Mouse (Mus musculus) limb, embryonic 11.5 days (tissue): ENCODE data around the gene Atg101. TPM values are rescaled to one million over a fixed set of nuclear protein-coding genes. Genes with fewer than 3 reads are reported as not detected.
A peak's percentile ranks its signal among the peaks of the same experiment; 100 is the strongest.

Source experiments
- ATAC-seq: fragments of 200-750 bp; cut with Nextera tagmentation; 2 replicates; pipeline ENCODE4 v1.8.0; 2017; ENCODE audit warnings: low read depth; ENCODE audit not compliant: insufficient number of reproducible peaks, low FRiP score, low TSS enrichment
- DNase-seq: peaks from one replicate; pipeline ENCODE4 v3.0.0-alpha.2; 2015; ENCODE audit warnings: low spot score
- H3K27ac ChIP-seq: fragments of 300-500 bp; sonication (generic); replicated peaks from 2 replicates; pipeline ENCODE4 v1.5.1; 2014; ENCODE audit warnings: low read depth, mild to moderate bottlenecking, low read length
- H3K27me3 ChIP-seq: fragments of 300-500 bp; sonication (generic); 2 replicates; pipeline ENCODE4 v1.6.1; 2014; ENCODE audit warnings: mild to moderate bottlenecking, low read length, mixed read lengths; ENCODE audit not compliant: control insufficient read depth, insufficient read depth
- H3K36me3 ChIP-seq: fragments of 300-500 bp; sonication (generic); 2 replicates; pipeline ENCODE4 v1.6.1; 2014; ENCODE audit warnings: mild to moderate bottlenecking, low read length, moderate library complexity, mixed read lengths; ENCODE audit not compliant: control insufficient read depth, insufficient read depth
- H3K4me1 ChIP-seq: fragments of 300-500 bp; sonication (generic); 2 replicates; pipeline ENCODE4 v1.6.1; 2014; ENCODE audit warnings: low read length, mixed read lengths; ENCODE audit not compliant: control insufficient read depth, insufficient read depth
- H3K4me2 ChIP-seq: fragments of 300-500 bp; sonication (generic); 2 replicates; pipeline ENCODE4 v1.6.1; 2014; ENCODE audit warnings: low read depth, mild to moderate bottlenecking, moderate library complexity; ENCODE audit not compliant: severe bottlenecking
- H3K4me3 ChIP-seq: fragments of 300-500 bp; sonication (generic); 2 replicates; pipeline ENCODE4 v1.5.1; 2014; ENCODE audit warnings: low read depth, low read length
- H3K9ac ChIP-seq: fragments of 300-500 bp; sonication (generic); 2 replicates; pipeline ENCODE4 v1.6.1; 2014; ENCODE audit warnings: mild to moderate bottlenecking, low read length
- H3K9me3 ChIP-seq: fragments of 300-500 bp; sonication (generic); 2 replicates; pipeline ENCODE4 v1.6.1; 2016; ENCODE audit warnings: low read length; ENCODE audit not compliant: control insufficient read depth
- WGBS: fragments of 180-500 bp; shearing (Covaris S2); extraction: QIAGEN DNeasy Blood & Tissue Kit; methylation state at CpG from one replicate; pipeline ENCODE4 v1.1.7; 2014; 5-methylcytosine and 5-hydroxymethylcytosine counted together
- polyA plus RNA-seq: library from polyadenylated mRNA; unstranded; fragments of >200 nt; fragmentation: Nextera tagmentation; extraction: Ambion mirVana; gene quantifications from 2 replicates; pipeline ENCODE4 v1.2.1, GENCODE M21; 2014

Gene Atg101
- polyA plus RNA-seq, 1 experiment from 2014 or later, result 73.1 TPM

- Histone ChIP-seq H3K4me1 (peaks cover 12% of the 10 kb centered on the region; the same call in 1 of the 2 replicates), H3K9ac (no peak overlapping the region), H3K4me2 (no peak overlapping the region), H3K4me3 (no peak overlapping the region), H3K27me3 (peaks cover 12% of the 10 kb centered on the region; the same call in 1 of the 2 replicates), H3K36me3 (no peaks in the 10 kb centered on the region), H3K27ac (no peak overlapping the region), H3K9me3 (no peaks in the 10 kb centered on the region)
- ATAC-seq (no peak), DNase-seq (no peak)
- WGBS, result 90% methylated on average over 15 of the region's 15 CpGs
These were observed 12.6 kb upstream of the Atg101 start for GRCm38 (mm10) chr15:101271513-101271912.

- Histone ChIP-seq H3K9ac (no peak overlapping the region), H3K4me1 (peaks cover 6% of the 10 kb centered on the region; the same call in 1 of the 2 replicates), H3K4me3 (no peak overlapping the region), H3K4me2 (no peak overlapping the region), H3K27ac (no peak overlapping the region), H3K27me3 (no peaks in the 10 kb centered on the region), H3K9me3 (no peaks in the 10 kb centered on the region), H3K36me3 (no peaks in the 10 kb centered on the region)
- 82% methylated on average over 6 of the region's 6 CpGs for WGBS
- ATAC-seq (no peak), DNase-seq (no peak)
These were observed 9.7 kb upstream of the Atg101 start for GRCm38 (mm10) chr15:101274380-101274779.

GRCm38 (mm10) chr15:101277351-101277899 lies 6.6 kb upstream of the Atg101 start:
- H3K27ac ChIP-seq, result peak overlapping the region; percentile 52; the same call in 1 of the 2 replicates
- ATAC-seq (no peak), DNase-seq (no peak)
- no peaks in the 10 kb centered on the region for H3K9me3 ChIP-seq
- H3K36me3 ChIP-seq, result no peaks in the 10 kb centered on the region
- H3K9ac ChIP-seq, result no peak overlapping the region
- H3K4me1 ChIP-seq, result peaks cover 6% of the 10 kb centered on the region; the same call in 1 of the 2 replicates
- H3K27me3 ChIP-seq, result no peaks in the 10 kb centered on the region
- 73% methylated on average over 11 of the region's 11 CpGs for WGBS
- no peak overlapping the region for H3K4me2 ChIP-seq
- H3K4me3 ChIP-seq, result no peak overlapping the region

- Histone ChIP-seq H3K27ac (no peak overlapping the region), H3K4me2 (no peak overlapping the region), H3K9ac (peak overlapping the region; percentile 8; the same call in 1 of the 2 replicates), H3K36me3 (no peaks in the 10 kb centered on the region), H3K4me3 (no peak overlapping the region), H3K27me3 (no peaks in the 10 kb centered on the region), H3K4me1 (peaks cover 6% of the 10 kb centered on the region; the same call in 1 of the 2 replicates), H3K9me3 (no peaks in the 10 kb centered on the region)
- 39% methylated on average over 5 of the region's 5 CpGs for WGBS
- ATAC-seq (no peak), DNase-seq (no peak)
These were observed 5.5 kb upstream of the Atg101 start for GRCm38 (mm10) chr15:101278589-101278988.

GRCm38 (mm10) chr15:101279430-101279999 lies 4.6 kb upstream of the Atg101 start:
- Histone ChIP-seq H3K27me3 (no peaks in the 10 kb centered on the region), H3K36me3 (no peaks in the 10 kb centered on the region), H3K4me1 (peaks cover 6% of the 10 kb centered on the region; the same call in 1 of the 2 replicates), H3K9me3 (no peaks in the 10 kb centered on the region), H3K4me3 (no peak overlapping the region), H3K27ac (no peak overlapping the region), H3K4me2 (no peak overlapping the region), H3K9ac (no peak overlapping the region)
- WGBS, result 62% methylated on average over 12 of the region's 12 CpGs
- DNase-seq, result no peak
- ATAC-seq, result no peak

GRCm38 (mm10) chr15:101282471-101282870 lies 1.6 kb upstream of the Atg101 start:
- Histone ChIP-seq H3K4me2 (no peak overlapping the region), H3K9ac (no peak overlapping the region), H3K9me3 (no peaks in the 10 kb centered on the region), H3K36me3 (peaks cover 2% of the 10 kb centered on the region; the same call in 1 of the 2 replicates), H3K4me1 (peaks cover 11% of the 10 kb centered on the region), H3K27ac (no peak overlapping the region), H3K4me3 (no peak overlapping the region), H3K27me3 (no peaks in the 10 kb centered on the region)
- 83% methylated on average over 5 of the region's 5 CpGs for WGBS
- DNase-seq (no peak), ATAC-seq (no peak)

GRCm38 (mm10) chr15:101283183-101283910 lies 725 bp upstream of the Atg101 start:
- peak; percentile 66 for DNase-seq
- 2% methylated on average over 26 of the region's 26 CpGs for WGBS
- no peak for ATAC-seq
- Histone ChIP-seq H3K27ac (no peak overlapping the region), H3K4me1 (peaks cover 10% of the 10 kb centered on the region), H3K27me3 (no peaks in the 10 kb centered on the region), H3K4me2 (peak overlapping the region; percentile 86), H3K9ac (peak overlapping the region; percentile 71), H3K4me3 (peak overlapping the region; percentile 71), H3K9me3 (no peaks in the 10 kb centered on the region), H3K36me3 (peaks cover 2% of the 10 kb centered on the region; the same call in 1 of the 2 replicates)

- H3K9me3 ChIP-seq, result no peaks in the 10 kb centered on the region
- no peak overlapping the region for H3K4me2 ChIP-seq
- peaks cover 12% of the 10 kb centered on the region for H3K36me3 ChIP-seq
- WGBS, result 73% methylated on average over 9 of the region's 9 CpGs
- H3K9ac ChIP-seq, result no peak overlapping the region
- no peaks in the 10 kb centered on the region for H3K27me3 ChIP-seq
- ATAC-seq (no peak), DNase-seq (no peak)
- no peak overlapping the region for H3K27ac ChIP-seq
- H3K4me1 ChIP-seq, result peaks cover 5% of the 10 kb centered on the region
- no peak overlapping the region for H3K4me3 ChIP-seq
These were observed 2.2 kb downstream of the Atg101 start for GRCm38 (mm10) chr15:101286129-101286770.
